Mouse (Mus musculus) CH12.LX (cell line): ENCODE results near the gene Rnf169. TPM values are rescaled to one million over a fixed set of nuclear protein-coding genes. Genes with fewer than 3 reads are reported as not detected.

ENCODE experiments used
- DNase-seq: peaks from one replicate; pipeline ENCODE4 v3.0.0-alpha.2; 2013; ENCODE audit errors: extremely low read depth
- H3K27ac ChIP-seq: 2 replicates; pipeline ENCODE4 v1.5.1; 2012; ENCODE audit warnings: low read depth, mild to moderate bottlenecking, control low read depth, moderate library complexity; ENCODE audit not compliant: insufficient read depth
- H3K27me3 ChIP-seq: replicated peaks from 2 replicates; pipeline ENCODE3; 2012; ENCODE audit warnings: inconsistent platforms
- H3K36me3 ChIP-seq, 2 experiments: replicated peaks in 1 of 2; 2 replicates each; pipeline versions ENCODE3 to v1.6.1; 2012; ENCODE audit warnings: inconsistent platforms in 1 of 2, low read length in 1 of 2, mild to moderate bottlenecking in 1 of 2, mixed read lengths in 1 of 2, moderate library complexity in 1 of 2; ENCODE audit not compliant: control insufficient read depth in 1 of 2, insufficient read depth in 1 of 2
- H3K4me1 ChIP-seq, 2 experiments: 2 replicates each; pipeline ENCODE4 v1.6.1; 2012; ENCODE audit warnings: inconsistent platforms in 1 of 2, moderate library complexity in 1 of 2; ENCODE audit not compliant: insufficient read depth in 2 of 2, control insufficient read depth in 1 of 2
- H3K4me2 ChIP-seq: 2 replicates; pipeline ENCODE4 v1.6.1; 2012; ENCODE audit warnings: low read depth, mild to moderate bottlenecking, control low read depth; ENCODE audit not compliant: poor library complexity, insufficient read depth, severe bottlenecking
- H3K4me3 ChIP-seq, 3 experiments: fragments of 150-350 bp in 1 of 3; sonication (generic) in 1 of 3; replicated peaks in 1 of 3; 2 replicates each; pipeline versions ENCODE3 to v1.5.1; 2011 to 2012; ENCODE audit warnings: low read depth in 2 of 3, low read length in 2 of 3, mild to moderate bottlenecking in 2 of 3, moderate library complexity in 2 of 3, control low read depth in 1 of 3, improper control_type of control experiment in 1 of 3, inconsistent platforms in 1 of 3, mixed read lengths in 1 of 3; ENCODE audit not compliant: poor library complexity in 1 of 3
- H3K79me2 ChIP-seq: replicated peaks from 2 replicates; pipeline ENCODE4 v1.6.1; 2012; ENCODE audit warnings: mild to moderate bottlenecking, moderate library complexity; ENCODE audit not compliant: control insufficient read depth, poor library complexity, insufficient read depth, severe bottlenecking; ENCODE audit errors: extremely low read depth
- H3K9ac ChIP-seq: 2 replicates; pipeline ENCODE4 v1.6.1; 2012; ENCODE audit warnings: low read depth, mild to moderate bottlenecking, control low read depth, moderate library complexity; ENCODE audit not compliant: insufficient read depth
- H3K9me3 ChIP-seq: replicated peaks from 2 replicates; pipeline ENCODE3; 2012; ENCODE audit warnings: low read length, inconsistent platforms, mixed read lengths
- CHD1 ChIP-seq: IDR thresholded peaks from 2 replicates; pipeline ENCODE4 v1.6.1; 2012; ENCODE audit warnings: low read depth, low read length, improper control_type of control experiment, inconsistent platforms
- CTCF ChIP-seq, 2 experiments: IDR thresholded peaks in 1 of 2; conservative IDR thresholded peaks in 1 of 2; 2 replicates each; pipeline ENCODE4 v1.5.1; 2011 to 2012; ENCODE audit warnings: low read depth in 2 of 2, low read length in 2 of 2, improper control_type of control experiment in 1 of 2, inconsistent platforms in 1 of 2, mild to moderate bottlenecking in 1 of 2, moderate library complexity in 1 of 2
- E2F4 ChIP-seq: IDR thresholded peaks from 2 replicates; pipeline ENCODE4 v1.6.1; 2011; ENCODE audit warnings: low read depth, low read length, improper control_type of control experiment; ENCODE audit not compliant: insufficient replicate concordance
- ELF1 ChIP-seq: IDR thresholded peaks from 2 replicates; pipeline ENCODE4 v1.6.1; 2014; ENCODE audit warnings: low read depth, mild to moderate bottlenecking, inconsistent platforms, low read length, improper control_type of control experiment
- EP300 ChIP-seq: IDR thresholded peaks from 2 replicates; pipeline ENCODE4 v1.6.1; 2011; ENCODE audit warnings: low read length, improper control_type of control experiment
- HCFC1 ChIP-seq: IDR thresholded peaks from 2 replicates; pipeline ENCODE4 v1.6.1; 2012; ENCODE audit warnings: low read depth, mild to moderate bottlenecking, inconsistent platforms, low read length, improper control_type of control experiment
- IRF4 ChIP-seq: IDR thresholded peaks from 2 replicates; pipeline ENCODE4 v1.6.1; 2014; ENCODE audit warnings: low read depth, mild to moderate bottlenecking, inconsistent platforms, low read length, improper control_type of control experiment
- JUN ChIP-seq: IDR thresholded peaks from 2 replicates; pipeline ENCODE4 v1.6.1; 2011; ENCODE audit warnings: low read depth, mild to moderate bottlenecking, low read length, improper control_type of control experiment, moderate library complexity; ENCODE audit not compliant: insufficient read depth
- JUND ChIP-seq: conservative IDR thresholded peaks from 2 replicates; pipeline ENCODE4 v1.6.1; 2011; ENCODE audit warnings: low read depth, low read length, improper control_type of control experiment
- KAT2A ChIP-seq: IDR thresholded peaks from 2 replicates; pipeline ENCODE4 v1.6.1; 2012; ENCODE audit warnings: low read length, improper control_type of control experiment, inconsistent platforms; ENCODE audit not compliant: insufficient replicate concordance
- MXI1 ChIP-seq: IDR thresholded peaks from 2 replicates; pipeline ENCODE4 v1.6.1; 2011; ENCODE audit warnings: mild to moderate bottlenecking, low read depth, low read length, improper control_type of control experiment
- POLR2A ChIP-seq: IDR thresholded peaks from 2 replicates; pipeline ENCODE4 v1.6.1; 2011; ENCODE audit warnings: low read depth, mild to moderate bottlenecking, improper control_type of control experiment, low read length
- SIN3A ChIP-seq: IDR thresholded peaks from 2 replicates; pipeline ENCODE4 v1.6.1; 2012; ENCODE audit warnings: low read length, improper control_type of control experiment, inconsistent platforms
- USF1 ChIP-seq: IDR thresholded peaks from 2 replicates; pipeline ENCODE4 v1.6.1; 2014; ENCODE audit warnings: low read depth, mild to moderate bottlenecking, inconsistent platforms, low read length, improper control_type of control experiment
- USF2 ChIP-seq: conservative IDR thresholded peaks from 2 replicates; pipeline ENCODE4 v1.6.1; 2011; ENCODE audit warnings: low read depth, low read length, improper control_type of control experiment
- ZKSCAN1 ChIP-seq: IDR thresholded peaks from 2 replicates; pipeline ENCODE4 v1.6.1; 2012; ENCODE audit warnings: low read depth, inconsistent platforms, low read length, improper control_type of control experiment, borderline replicate concordance
- ZMIZ1 ChIP-seq: IDR thresholded peaks from 2 replicates; pipeline ENCODE4 v1.6.1; 2012; ENCODE audit warnings: low read depth, mild to moderate bottlenecking, inconsistent platforms, low read length, improper control_type of control experiment
- ZNF384 ChIP-seq: IDR thresholded peaks from 2 replicates; pipeline ENCODE4 v1.6.1; 2012; ENCODE audit warnings: low read depth, low read length, improper control_type of control experiment, inconsistent platforms
- dilution Hi-C: fragments of 300-500 bp; cut with MboI; formaldehyde crosslinking; loops from 2 replicates; pipeline ENCODE4 v1.14.3; 2020; ENCODE audit warnings: low sequenced_read_pairs; ENCODE audit not compliant: extremely low pct_unique_long_range_greater_than_20kb, extremely low pct_ligation_motif_present
- in situ Hi-C: fragments of 300-500 bp; cut with MboI; formaldehyde crosslinking; loops from 3 replicates; pipeline ENCODE4 v1.14.3; 2019; ENCODE audit warnings: low sequenced_read_pairs, low pct_ligation_motif_present, low pct_unique_long_range_greater_than_20kb, mixed read lengths
- polyA plus RNA-seq: library from polyadenylated mRNA; unstranded; fragments of >175 nt; gene quantifications from 2 replicates; pipeline ENCODE4 v1.2.1, GENCODE M21; 2012; ENCODE audit warnings: low read depth; ENCODE audit not compliant: insufficient read length
- total RNA-seq, 2 experiments: library from RNA; depleted of rRNA; stranded (reverse); fragments of 300-350 nt in 1 of 2; fragments of >200 nt in 1 of 2; gene quantifications; 2 replicates each; pipeline ENCODE4 v1.2.3; 2012 to 2014

Gene Rnf169
- total and polyA plus RNA-seq, 3 experiments, result 3.7 to 11.4 (median 5.2) TPM

- H3K9me3 ChIP-seq, result no peaks in the 10 kb centered on the region
- H3K36me3 ChIP-seq, result no peaks in the 10 kb centered on the region
- no peak overlapping the region for H3K9ac ChIP-seq
- in situ Hi-C loops, result loop anchor here (25.0 kb wide), 1 partner anchor 173 kb away; the partner anchor contains the start of gene Kcne3
- no peak for DNase-seq
- dilution Hi-C loops, result no loop called here
- H3K79me2 ChIP-seq, result no peaks in the 10 kb centered on the region
- peaks cover 0 to 4% of the 10 kb centered on the region in 2 experiments; a peak in 2 of 4 replicates for H3K4me1 ChIP-seq
- no peak overlapping the region for H3K4me2 ChIP-seq
- no peak for TF ChIP-seq HCFC1
- TF ChIP-seq KAT2A, result no peak
- no peak for TF ChIP-seq CHD1
- TF ChIP-seq MXI1, result no peak
- TF ChIP-seq USF1, result no peak
- TF ChIP-seq, all 38 proteins: peak for 0
- no peak overlapping the region for H3K4me3 ChIP-seq
- H3K27ac ChIP-seq, result no peak overlapping the region
- H3K27me3 ChIP-seq, result peaks cover 58% of the 10 kb centered on the region
These were observed 33.9 kb upstream of the Rnf169 start for GRCm38 (mm10) chr7:100014123-100014600.

GRCm38 (mm10) chr7:100012515-100012914, 32.3 kb upstream of the Rnf169 start:
- H3K27me3 ChIP-seq, result peaks cover 60% of the 10 kb centered on the region
- no peak overlapping the region for H3K4me2 ChIP-seq
- no peaks in the 10 kb centered on the region for H3K79me2 ChIP-seq
- H3K4me1 ChIP-seq, result peaks cover 0 to 4% of the 10 kb centered on the region in 2 experiments; a peak in 2 of 4 replicates
- no peaks in the 10 kb centered on the region for H3K9me3 ChIP-seq
- H3K27ac ChIP-seq, result no peak overlapping the region
- no peak overlapping the region for H3K4me3 ChIP-seq
- TF ChIP-seq ZNF384 (no peak), JUND (no peak), EP300 (no peak), IRF4 (no peak), ZKSCAN1 (no peak), USF2 (no peak), POLR2A (no peak), CTCF (conservative IDR thresholded peaks at IDR 0.05 in 1 of 2, IDR thresholded peaks at IDR 0.05 in 1 of 2; ENCODE audit: low read depth in 2 of 2, low read length in 2 of 2) (no peak), ELF1 (no peak)
- no peaks in the 10 kb centered on the region for H3K36me3 ChIP-seq
- dilution Hi-C loops, result no loop called here
- in situ Hi-C loops, result loop anchor here (25.0 kb wide), 1 partner anchor 175 kb away; the partner anchor contains the start of gene Kcne3
- H3K9ac ChIP-seq, result no peak overlapping the region
- DNase-seq, result no peak

DNA sequence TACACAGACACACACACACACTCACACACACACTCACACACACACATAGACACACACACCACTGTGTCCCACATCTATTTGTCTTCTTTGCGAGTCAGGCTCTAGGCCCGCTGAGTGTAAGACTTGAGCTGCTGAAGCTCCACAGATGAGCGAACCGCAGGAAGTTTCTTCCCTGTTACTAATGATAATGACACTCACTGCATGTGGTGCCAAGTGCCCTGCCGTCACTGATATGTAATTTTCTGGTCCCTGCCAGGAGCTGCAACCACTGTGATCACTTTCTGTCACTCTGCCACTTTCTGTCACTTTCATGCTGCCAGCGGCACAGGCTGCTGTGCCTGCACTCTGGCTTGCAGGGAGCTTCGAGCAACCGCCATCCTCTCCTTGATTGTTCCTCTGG, 31.8 kb upstream of the Rnf169 start:
- Histone ChIP-seq H3K9me3 (no peaks in the 10 kb centered on the region), H3K27me3 (peaks cover 62% of the 10 kb centered on the region), H3K9ac (no peak overlapping the region), H3K27ac (no peak overlapping the region), H3K36me3 (no peaks in the 10 kb centered on the region), H3K79me2 (no peaks in the 10 kb centered on the region), H3K4me1 (peaks cover 0 to 4% of the 10 kb centered on the region in 2 experiments; a peak in 2 of 4 replicates), H3K4me3 (no peak overlapping the region), H3K4me2 (no peak overlapping the region)
- TF ChIP-seq EP300 (no peak), USF2 (no peak), E2F4 (no peak), JUN (no peak), SIN3A (no peak), USF1 (no peak), ZMIZ1 (no peak)
- in situ Hi-C loops, result loop anchor here (25.0 kb wide), 1 partner anchor 175 kb away; the partner anchor contains the start of gene Kcne3
- dilution Hi-C loops, result no loop called here
- DNase-seq, result no peak
